Mouse (Mus musculus): ENCODE data around the gene Syt16. TPM values are rescaled to one million over a fixed set of nuclear protein-coding genes. Genes with fewer than 3 reads are reported as not detected.

Gene Syt16
- polyA plus RNA-seq, 1 experiment, result 0.01 TPM

GRCm38 (mm10) chr12:74131790-74132189 is 134.3 kb downstream of the Syt16 start:
- Histone ChIP-seq H3K4me3 (ENCODE audit: insufficient read depth, poor library complexity, severe bottlenecking) (no peak overlapping the region), H3K36me3 (ENCODE audit: control insufficient read depth, insufficient read depth) (no peaks in the 10 kb centered on the region), H3ac (ENCODE audit: control insufficient read depth, insufficient read length, low read depth) (no peak overlapping the region), H3K79me3 (ENCODE audit: low read depth) (no peaks in the 10 kb centered on the region), H3K79me2 (ENCODE audit: control insufficient read depth, insufficient read depth) (no peaks in the 10 kb centered on the region), H3K27me3 (ENCODE audit: control insufficient read depth, insufficient read depth, insufficient read length) (no peaks in the 10 kb centered on the region)
- TF ChIP-seq CTCF (IDR thresholded peaks at IDR 0.05; ENCODE audit: control insufficient read depth, insufficient read depth, insufficient read length) (no peak), MYOG (IDR thresholded peaks at IDR 0.05; ENCODE audit: control insufficient read depth, extremely low read depth, insufficient read length) (no peak), MAX (IDR thresholded peaks at IDR 0.05) (no peak), CEBPB (IDR thresholded peaks at IDR 0.05; ENCODE audit: low read depth) (no peak), FOSL1 (IDR thresholded peaks at IDR 0.05; ENCODE audit: insufficient read depth, low read length, poor library complexity, severe bottlenecking) (no peak), USF1 (IDR thresholded peaks at IDR 0.05; ENCODE audit: low read depth) (no peak), MYOD1 (IDR thresholded peaks at IDR 0.05; ENCODE audit: control insufficient read depth, insufficient read length, low read depth) (no peak)

- H3K79me3 ChIP-seq (ENCODE audit: low read depth), result no peaks in the 10 kb centered on the region
- no peak overlapping the region for H3ac ChIP-seq (ENCODE audit: control insufficient read depth, insufficient read length, low read depth)
- H3K27me3 ChIP-seq (ENCODE audit: control insufficient read depth, insufficient read depth, insufficient read length), result no peaks in the 10 kb centered on the region
- H3K79me2 ChIP-seq (ENCODE audit: control insufficient read depth, insufficient read depth), result no peaks in the 10 kb centered on the region
- TF ChIP-seq MYOD1 (IDR thresholded peaks at IDR 0.05; ENCODE audit: control insufficient read depth, insufficient read length, low read depth), result no peak
- TF ChIP-seq CTCF (IDR thresholded peaks at IDR 0.05; ENCODE audit: control insufficient read depth, insufficient read depth, insufficient read length), result no peak
- TF ChIP-seq MYOG (IDR thresholded peaks at IDR 0.05; ENCODE audit: control insufficient read depth, extremely low read depth, insufficient read length), result no peak
- no peak for TF ChIP-seq CEBPB (IDR thresholded peaks at IDR 0.05; ENCODE audit: low read depth)
- TF ChIP-seq USF1 (IDR thresholded peaks at IDR 0.05; ENCODE audit: low read depth), result no peak
- no peak for TF ChIP-seq FOSL1 (IDR thresholded peaks at IDR 0.05; ENCODE audit: insufficient read depth, low read length, poor library complexity, severe bottlenecking)
- no peak for TF ChIP-seq MAX (IDR thresholded peaks at IDR 0.05)
- H3K36me3 ChIP-seq (ENCODE audit: control insufficient read depth, insufficient read depth), result no peaks in the 10 kb centered on the region
- no peak overlapping the region for H3K4me3 ChIP-seq (ENCODE audit: insufficient read depth, poor library complexity, severe bottlenecking)
Measured at GRCm38 (mm10) chr12:74142147-74142546, 144.7 kb downstream of the Syt16 start.

- Histone ChIP-seq H3K79me3 (ENCODE audit: low read depth) (no peaks in the 10 kb centered on the region), H3ac (ENCODE audit: control insufficient read depth, insufficient read length, low read depth) (no peak overlapping the region), H3K36me3 (ENCODE audit: control insufficient read depth, insufficient read depth) (no peaks in the 10 kb centered on the region), H3K4me3 (ENCODE audit: insufficient read depth, poor library complexity, severe bottlenecking) (no peak overlapping the region), H3K27me3 (ENCODE audit: control insufficient read depth, insufficient read depth, insufficient read length) (no peaks in the 10 kb centered on the region), H3K79me2 (ENCODE audit: control insufficient read depth, insufficient read depth) (no peaks in the 10 kb centered on the region)
- TF ChIP-seq MYOG (IDR thresholded peaks at IDR 0.05; ENCODE audit: control insufficient read depth, extremely low read depth, insufficient read length), result no peak
Measured at GRCm38 (mm10) chr12:74144385-74144784, 146.9 kb downstream of the Syt16 start.

- H3K79me3 ChIP-seq (ENCODE audit: low read depth), result no peaks in the 10 kb centered on the region
- no peak overlapping the region for H3K4me3 ChIP-seq (ENCODE audit: insufficient read depth, poor library complexity, severe bottlenecking)
- TF ChIP-seq USF1 (IDR thresholded peaks at IDR 0.05; ENCODE audit: low read depth) (no peak), FOSL1 (IDR thresholded peaks at IDR 0.05; ENCODE audit: insufficient read depth, low read length, poor library complexity, severe bottlenecking) (no peak), CTCF (IDR thresholded peaks at IDR 0.05; ENCODE audit: control insufficient read depth, insufficient read depth, insufficient read length) (no peak), MAX (IDR thresholded peaks at IDR 0.05) (no peak), MYOD1 (IDR thresholded peaks at IDR 0.05; ENCODE audit: control insufficient read depth, insufficient read length, low read depth) (no peak), MYOG (IDR thresholded peaks at IDR 0.05; ENCODE audit: control insufficient read depth, extremely low read depth, insufficient read length) (no peak), CEBPB (IDR thresholded peaks at IDR 0.05; ENCODE audit: low read depth) (no peak)
- no peak overlapping the region for H3ac ChIP-seq (ENCODE audit: control insufficient read depth, insufficient read length, low read depth)
- no peaks in the 10 kb centered on the region for H3K36me3 ChIP-seq (ENCODE audit: control insufficient read depth, insufficient read depth)
- H3K27me3 ChIP-seq (ENCODE audit: control insufficient read depth, insufficient read depth, insufficient read length), result no peaks in the 10 kb centered on the region
- H3K79me2 ChIP-seq (ENCODE audit: control insufficient read depth, insufficient read depth), result no peaks in the 10 kb centered on the region
Measured at GRCm38 (mm10) chr12:74160791-74161190, 163.3 kb downstream of the Syt16 start.

- Histone ChIP-seq H3K4me3 (ENCODE audit: insufficient read depth, poor library complexity, severe bottlenecking) (no peak overlapping the region), H3K79me3 (ENCODE audit: low read depth) (no peaks in the 10 kb centered on the region), H3ac (ENCODE audit: control insufficient read depth, insufficient read length, low read depth) (no peak overlapping the region), H3K36me3 (ENCODE audit: control insufficient read depth, insufficient read depth) (no peaks in the 10 kb centered on the region), H3K79me2 (ENCODE audit: control insufficient read depth, insufficient read depth) (no peaks in the 10 kb centered on the region), H3K27me3 (ENCODE audit: control insufficient read depth, insufficient read depth, insufficient read length) (no peaks in the 10 kb centered on the region)
- TF ChIP-seq FOSL1 (IDR thresholded peaks at IDR 0.05; ENCODE audit: insufficient read depth, low read length, poor library complexity, severe bottlenecking) (no peak), MAX (IDR thresholded peaks at IDR 0.05) (no peak)
Measured at GRCm38 (mm10) chr12:74163080-74163479, 165.6 kb downstream of the Syt16 start.

GRCm38 (mm10) chr12:74171257-74171656 is 173.8 kb downstream of the Syt16 start:
- TF ChIP-seq MYOD1 (IDR thresholded peaks at IDR 0.05; ENCODE audit: control insufficient read depth, insufficient read length, low read depth), result no peak
- no peak for TF ChIP-seq MAX (IDR thresholded peaks at IDR 0.05)
- no peak for TF ChIP-seq CEBPB (IDR thresholded peaks at IDR 0.05; ENCODE audit: low read depth)
- no peak for TF ChIP-seq USF1 (IDR thresholded peaks at IDR 0.05; ENCODE audit: low read depth)
- no peak overlapping the region for H3K4me3 ChIP-seq (ENCODE audit: insufficient read depth, poor library complexity, severe bottlenecking)
- no peaks in the 10 kb centered on the region for H3K36me3 ChIP-seq (ENCODE audit: control insufficient read depth, insufficient read depth)
- H3K79me3 ChIP-seq (ENCODE audit: low read depth), result no peaks in the 10 kb centered on the region
- no peaks in the 10 kb centered on the region for H3K79me2 ChIP-seq (ENCODE audit: control insufficient read depth, insufficient read depth)
- no peak overlapping the region for H3ac ChIP-seq (ENCODE audit: control insufficient read depth, insufficient read length, low read depth)
- H3K27me3 ChIP-seq (ENCODE audit: control insufficient read depth, insufficient read depth, insufficient read length), result no peaks in the 10 kb centered on the region
